Mouse (Mus musculus) 3T3-L1 (cell line): ENCODE data around the gene Adamtsl2.

ENCODE experiments used
- DNase-seq: peaks from one replicate; pipeline ENCODE4 v3.0.0-alpha.2; 2015; ENCODE audit warnings: low read depth, low spot score

Gene Adamtsl2

GRCm38 (mm10) chr2:27079152-27079584 is at the start of gene Adamtsl2:
Gene Adamtsl2 (plus strand): TSS chr2:27079379.
- DNase-seq, result peak; percentile 79

DNA sequence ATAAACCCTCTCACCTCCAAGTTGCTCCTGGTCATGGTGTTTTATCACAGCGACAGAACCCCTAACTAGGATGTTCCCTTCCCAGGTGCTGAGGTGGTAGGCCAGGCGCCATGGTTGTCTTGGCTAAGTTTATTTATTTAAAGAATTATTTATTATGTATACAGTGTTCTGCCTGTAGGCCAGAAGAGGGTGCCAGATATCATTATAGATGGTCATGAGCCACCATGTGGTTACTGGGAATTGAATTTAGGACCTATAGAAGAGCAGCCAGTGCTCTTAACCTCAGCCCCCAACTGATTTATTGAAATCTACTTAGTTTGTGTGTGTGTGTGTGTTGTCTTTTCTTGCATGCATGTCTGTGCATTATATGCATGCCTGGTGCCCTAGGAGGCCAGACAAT is 46.8 kb upstream of the Adamtsl2 start:
- DNase-seq, result peak; percentile 48

DNA sequence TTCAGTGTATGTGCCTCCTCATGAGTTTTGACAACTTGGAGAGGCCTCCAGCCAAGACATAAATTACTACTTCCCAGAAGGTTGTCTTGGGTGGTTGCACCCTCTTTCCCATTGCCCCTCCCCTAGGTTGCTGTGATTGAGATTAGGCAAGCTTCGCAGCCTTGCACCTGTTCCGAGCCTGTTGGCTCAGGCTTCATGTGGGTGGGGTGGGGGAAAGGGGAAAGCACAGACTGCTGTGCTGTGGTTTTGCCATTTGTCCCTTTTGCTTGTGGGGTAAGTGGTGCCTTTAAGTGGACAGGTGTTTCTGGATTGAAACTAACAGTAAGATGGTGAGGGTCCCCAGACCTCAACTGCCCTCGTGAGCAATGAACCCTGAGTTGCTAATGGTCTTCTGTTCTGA is 43.2 kb upstream of the Adamtsl2 start:
- DNase-seq, result no peak

GRCm38 (mm10) chr2:27037008-27037407 is 42.2 kb upstream of the Adamtsl2 start:
- DNase-seq, result no peak

GRCm38 (mm10) chr2:27038596-27038995 is 40.6 kb upstream of the Adamtsl2 start:
- DNase-seq, result peak; percentile 81

DNA sequence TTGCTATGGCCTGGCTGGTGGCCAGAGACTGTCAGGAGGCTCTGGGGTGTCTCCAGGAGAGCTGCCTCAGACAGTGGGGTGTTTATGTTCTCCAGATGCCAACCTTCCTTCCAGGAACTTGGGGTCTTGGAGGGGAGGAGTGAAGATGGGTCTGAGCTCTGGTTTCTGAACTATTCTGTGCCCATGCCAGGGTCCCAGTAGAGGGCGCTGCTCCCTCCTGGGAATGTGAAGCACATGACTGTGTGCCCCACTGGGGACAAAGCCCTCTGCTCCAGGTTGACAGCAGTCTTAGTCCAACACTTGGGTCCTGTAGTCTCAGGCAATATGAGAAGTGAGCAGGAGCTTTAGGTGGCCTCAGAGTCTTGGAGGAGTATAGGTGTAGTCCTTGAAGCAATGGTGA is 39.9 kb upstream of the Adamtsl2 start:
- DNase-seq, result peak; percentile 28

GRCm38 (mm10) chr2:27042131-27042844 is 36.9 kb upstream of the Adamtsl2 start:
- DNase-seq, result peak; percentile 22

DNA sequence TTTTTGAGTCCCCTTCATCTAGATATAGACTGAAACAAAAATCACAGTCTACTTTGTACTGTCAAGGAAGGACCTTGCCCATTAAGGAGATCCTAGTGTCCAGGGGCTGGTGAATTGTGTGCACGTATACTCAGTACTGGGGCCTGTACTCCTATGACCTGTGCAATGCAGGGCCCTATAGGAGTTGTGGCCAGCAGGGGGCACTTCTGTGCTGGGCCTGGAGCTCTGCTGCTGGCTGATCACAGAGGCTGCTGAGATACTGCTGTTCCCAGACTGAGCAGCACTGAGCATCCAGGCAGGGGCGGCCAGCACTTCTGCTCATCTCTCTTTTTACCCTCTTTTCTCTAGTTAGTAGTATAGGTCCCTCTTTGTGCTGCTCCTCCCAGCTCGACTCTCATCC is 35.7 kb upstream of the Adamtsl2 start:
- DNase-seq, result peak; percentile 84

- no peak for DNase-seq
Observed at GRCm38 (mm10) chr2:27044166-27044565, 35.0 kb upstream of the Adamtsl2 start.

DNA sequence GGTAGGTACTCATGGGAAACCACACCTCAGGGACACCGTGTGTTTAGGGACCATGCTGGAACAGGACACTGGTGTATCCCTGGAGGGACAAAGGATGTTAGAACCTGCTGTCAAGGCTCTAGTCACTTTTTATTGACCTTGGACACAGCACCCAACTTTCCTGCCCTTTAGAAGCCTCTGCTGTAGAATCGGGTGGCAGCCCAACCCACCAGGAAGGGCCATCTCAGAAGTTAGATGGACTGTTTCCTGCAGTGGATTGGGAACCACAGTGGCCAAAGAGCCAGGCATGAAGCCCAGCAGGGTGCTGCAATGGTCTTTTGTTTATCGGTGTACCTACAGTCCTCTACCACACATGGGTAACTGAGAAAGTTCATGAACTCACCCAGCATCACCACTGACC is 34.5 kb upstream of the Adamtsl2 start:
- no peak for DNase-seq

DNA sequence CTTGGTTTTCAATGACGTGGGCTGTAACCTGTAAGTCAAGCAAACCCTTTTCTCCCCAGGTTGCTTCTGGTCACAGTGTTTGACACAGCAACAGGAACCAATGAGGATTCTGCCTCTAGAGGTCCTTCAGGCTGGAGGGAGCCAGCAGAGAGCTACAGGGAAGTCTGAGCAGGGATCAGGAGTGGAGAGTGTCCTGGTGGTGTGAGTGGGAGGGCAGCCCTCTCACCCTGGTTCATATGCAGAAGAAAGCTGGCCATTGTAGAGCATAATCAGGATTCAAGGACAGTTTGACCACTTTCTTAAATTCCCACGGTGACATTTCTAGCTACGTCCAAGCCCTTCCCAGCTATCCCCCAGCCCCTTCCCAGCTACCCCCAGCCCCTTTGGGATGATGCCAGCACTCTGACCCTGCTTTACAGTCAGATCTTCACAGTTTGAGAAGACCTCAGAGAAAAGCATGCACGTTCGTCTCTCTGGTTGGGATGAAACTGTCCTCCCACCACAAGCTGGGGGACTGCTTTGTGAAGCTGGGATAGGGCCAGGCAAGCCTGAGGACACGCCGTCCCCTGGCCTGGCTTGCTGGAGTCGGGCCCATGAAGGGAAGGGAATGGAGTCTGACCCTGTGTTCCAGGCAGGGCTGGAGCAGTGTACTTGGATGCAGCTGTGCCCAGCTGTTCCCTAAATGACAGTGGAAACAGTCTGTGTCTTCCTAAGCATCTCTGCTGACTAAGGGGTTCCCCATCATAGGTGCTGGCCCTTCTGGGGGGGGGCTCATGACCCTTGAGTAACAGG is 33.0 kb upstream of the Adamtsl2 start:
- DNase-seq, result no peak

- no peak for DNase-seq
Observed at GRCm38 (mm10) chr2:27049408-27049807, 29.8 kb upstream of the Adamtsl2 start.

GRCm38 (mm10) chr2:27058251-27058650 is 20.9 kb upstream of the Adamtsl2 start:
- DNase-seq, result no peak

- no peak for DNase-seq
Observed at GRCm38 (mm10) chr2:27058751-27059150, 20.4 kb upstream of the Adamtsl2 start.

GRCm38 (mm10) chr2:27059187-27059586 is 20.0 kb upstream of the Adamtsl2 start:
- DNase-seq, result no peak

- no peak for DNase-seq
Observed at GRCm38 (mm10) chr2:27067124-27067523, 12.1 kb upstream of the Adamtsl2 start.

DNA sequence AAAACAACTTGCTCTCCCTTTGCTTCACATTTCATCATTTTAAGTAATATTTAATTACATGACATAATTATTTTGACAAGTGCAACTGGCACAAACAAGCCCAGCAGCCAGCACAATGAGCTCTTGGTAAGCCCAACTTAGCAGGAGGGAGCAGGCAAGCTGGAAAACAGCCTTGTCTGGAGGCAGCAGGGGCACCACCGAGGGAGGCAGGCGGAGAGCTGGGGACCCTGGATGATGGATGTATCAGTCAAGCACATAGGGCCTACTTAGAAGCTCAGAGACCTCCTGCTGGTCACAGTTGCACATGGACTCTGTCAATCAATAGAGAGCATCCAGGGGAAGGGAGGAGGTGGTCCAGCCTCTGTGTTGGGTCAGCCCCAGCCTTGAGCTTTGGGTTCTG is 11.2 kb upstream of the Adamtsl2 start:
- no peak for DNase-seq

DNA sequence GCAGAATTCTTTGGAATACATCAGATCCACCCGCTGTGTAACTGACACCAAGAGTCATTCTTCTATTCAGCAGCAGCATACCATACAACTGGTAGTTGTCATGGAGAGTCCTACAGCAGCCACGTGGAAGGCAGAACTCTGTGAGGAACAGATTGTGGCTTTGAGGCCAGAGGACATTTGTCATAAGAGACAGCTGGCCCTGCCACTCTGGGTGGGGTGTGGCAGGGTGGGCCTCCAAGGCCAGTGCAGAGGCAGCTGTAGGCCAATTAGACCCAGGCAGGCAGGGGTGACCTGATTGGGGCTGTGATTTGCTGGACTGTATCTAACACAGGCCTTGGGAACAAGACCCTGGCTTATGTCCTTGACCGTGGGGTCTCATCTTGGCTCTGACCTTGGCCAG is 9.5 kb upstream of the Adamtsl2 start:
- no peak for DNase-seq

DNA sequence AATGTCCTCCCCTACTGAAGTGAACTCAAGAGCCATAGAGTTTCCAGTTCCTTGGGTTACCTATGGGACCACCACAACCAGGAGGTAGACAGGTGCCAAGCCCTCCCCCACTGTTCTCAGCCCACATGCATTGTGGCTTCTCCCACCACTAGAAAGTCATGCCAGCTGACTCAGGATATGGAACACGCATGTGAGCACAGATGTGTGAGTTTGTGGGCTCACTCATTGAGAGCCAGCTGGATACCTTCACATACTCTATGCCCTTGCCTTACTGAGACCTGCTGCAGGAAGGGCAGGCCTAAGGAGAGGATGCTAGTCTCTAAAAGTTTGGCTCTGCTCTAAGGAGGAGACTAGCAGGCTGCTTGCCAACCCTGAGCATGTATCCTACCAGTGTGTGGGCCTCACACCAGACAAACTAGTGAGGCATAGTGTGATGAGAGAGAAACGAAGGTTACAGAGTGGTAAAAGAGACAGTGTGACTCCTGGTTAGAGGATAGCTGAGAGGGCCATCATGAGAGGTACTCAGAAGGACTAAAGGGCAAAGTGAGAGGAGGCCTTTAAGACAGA is 8.8 kb upstream of the Adamtsl2 start:
- no peak for DNase-seq

- peak; percentile 35 for DNase-seq
Observed at GRCm38 (mm10) chr2:27071137-27071536, 8.0 kb upstream of the Adamtsl2 start.

DNA sequence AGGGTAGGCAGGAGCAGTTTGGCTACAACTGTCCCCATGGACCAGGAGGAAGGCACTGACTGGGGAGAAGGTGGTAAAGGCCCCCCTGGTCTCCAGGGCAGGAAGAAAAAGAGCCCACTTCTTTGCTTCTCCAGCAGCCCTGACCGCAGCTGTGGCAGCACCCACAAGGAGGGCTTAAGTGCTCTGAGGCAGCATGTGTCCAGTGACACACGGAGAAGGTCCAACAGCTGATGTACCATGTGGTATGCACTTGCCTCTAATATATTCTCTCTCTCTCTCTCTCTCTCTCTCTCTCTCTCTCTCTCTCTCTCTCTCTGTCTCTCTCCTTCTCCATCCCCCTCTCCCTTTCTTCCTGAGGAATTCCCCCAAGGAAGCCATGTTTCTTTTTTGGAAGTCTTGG is 7.2 kb upstream of the Adamtsl2 start, which contains the start of gene Mymk:
Gene Mymk (minus strand): TSS at position 202 of the 400 bp plus-strand sequence.
- DNase-seq, result no peak

GRCm38 (mm10) chr2:27073407-27073806 is 5.8 kb upstream of the Adamtsl2 start:
- no peak for DNase-seq

GRCm38 (mm10) chr2:27074804-27075203 is 4.4 kb upstream of the Adamtsl2 start:
- no peak for DNase-seq
